Mouse (Mus musculus) myocyte (in vitro differentiated cells): ENCODE results near the gene Dab1. TPM values are rescaled to one million over a fixed set of nuclear protein-coding genes. Genes with fewer than 3 reads are reported as not detected.

Source experiments
- H3K27me3 ChIP-seq: one replicate; pipeline ENCODE4 v1.6.1; 2011; ENCODE audit not compliant: control insufficient read depth, insufficient read depth, insufficient read length
- H3K36me3 ChIP-seq: one replicate; pipeline ENCODE4 v1.6.1; 2011; ENCODE audit not compliant: control insufficient read depth, insufficient read depth
- H3K4me2 ChIP-seq: one replicate; pipeline ENCODE4 v1.6.1; 2011; ENCODE audit warnings: low read depth, control low read depth
- H3K4me3 ChIP-seq: one replicate; pipeline ENCODE4 v1.5.1; 2011; ENCODE audit warnings: mild to moderate bottlenecking, control low read depth, moderate library complexity
- H3K79me2 ChIP-seq: one replicate; pipeline ENCODE4 v1.6.1; 2011; ENCODE audit not compliant: control insufficient read depth, insufficient read depth
- H3ac ChIP-seq: one replicate; pipeline ENCODE4 v1.6.1; 2011; ENCODE audit not compliant: control insufficient read depth, insufficient read length
- CEBPB ChIP-seq: IDR thresholded peaks from 2 replicates; pipeline ENCODE4 v1.6.1; 2011; ENCODE audit warnings: mild to moderate bottlenecking, moderate library complexity; ENCODE audit not compliant: poor library complexity, insufficient read depth, severe bottlenecking
- E2F4 ChIP-seq: IDR thresholded peaks from one replicate; pipeline ENCODE4 v1.6.1; 2011; ENCODE audit warnings: mild to moderate bottlenecking, control low read depth, moderate library complexity; ENCODE audit not compliant: insufficient read depth
- MAX ChIP-seq: IDR thresholded peaks from one replicate; pipeline ENCODE4 v1.6.1; 2011; ENCODE audit warnings: low read depth, mild to moderate bottlenecking, control low read depth
- MYOD1 ChIP-seq, 3 experiments: IDR thresholded peaks; one replicate each; pipeline ENCODE4 v1.6.1; 2011; ENCODE audit warnings: control low read depth in 2 of 3, low read depth in 2 of 3, mild to moderate bottlenecking in 2 of 3, moderate library complexity in 1 of 3; ENCODE audit not compliant: insufficient read length in 2 of 3, control insufficient read depth in 1 of 3
- MYOG ChIP-seq, 3 experiments: IDR thresholded peaks; one replicate each; pipeline ENCODE4 v1.6.1; 2011; ENCODE audit warnings: control low read depth in 2 of 3, low read depth in 2 of 3, mild to moderate bottlenecking in 2 of 3; ENCODE audit not compliant: insufficient read length in 2 of 3, control insufficient read depth in 1 of 3, insufficient read depth in 1 of 3
- POLR2A ChIP-seq: IDR thresholded peaks from one replicate; pipeline ENCODE4 v1.6.1; 2011; ENCODE audit warnings: low read depth, mild to moderate bottlenecking, control low read depth, moderate library complexity; ENCODE audit not compliant: insufficient read length
- POLR2AphosphoS2 ChIP-seq: IDR thresholded peaks from one replicate; pipeline ENCODE4 v1.6.1; 2011; ENCODE audit warnings: low read depth, control low read depth; ENCODE audit not compliant: insufficient read length
- REST ChIP-seq: IDR thresholded peaks from one replicate; pipeline ENCODE4 v1.6.1; 2011; ENCODE audit warnings: mild to moderate bottlenecking, control low read depth, moderate library complexity; ENCODE audit not compliant: insufficient read depth, insufficient read length
- SRF ChIP-seq: IDR thresholded peaks from one replicate; pipeline ENCODE4 v1.6.1; 2011; ENCODE audit warnings: low read depth; ENCODE audit not compliant: control insufficient read depth, insufficient read length
- TCF12 ChIP-seq: IDR thresholded peaks from one replicate; pipeline ENCODE4 v1.6.1; 2011; ENCODE audit warnings: mild to moderate bottlenecking, control low read depth; ENCODE audit not compliant: poor library complexity, insufficient read depth, severe bottlenecking
- TCF3 ChIP-seq: IDR thresholded peaks from one replicate; pipeline ENCODE4 v1.6.1; 2011; ENCODE audit warnings: low read depth, control low read depth; ENCODE audit not compliant: insufficient read length
- USF1 ChIP-seq: IDR thresholded peaks from one replicate; pipeline ENCODE4 v1.6.1; 2011; ENCODE audit warnings: low read depth, mild to moderate bottlenecking, control low read depth, moderate library complexity
- polyA plus RNA-seq: library from polyadenylated mRNA; unstranded; fragments of >200 nt; fragmentation: generic; extraction: Trizol; gene quantifications from one replicate; pipeline ENCODE4 v1.2.1, GENCODE M21; 2012; ENCODE audit warnings: missing spikeins

The Dab1 gene
- polyA plus RNA-seq, 1 experiment: not detected

- Histone ChIP-seq H3K27me3 (no peaks in the 10 kb centered on the region), H3K4me3 (no peak overlapping the region), H3K79me2 (no peaks in the 10 kb centered on the region), H3K36me3 (no peaks in the 10 kb centered on the region), H3K4me2 (no peak overlapping the region), H3ac (no peak overlapping the region)
- no peak for TF ChIP-seq MYOG (IDR thresholded peaks at IDR 0.05; ENCODE audit: control insufficient read depth in 1 of 3, insufficient read depth in 1 of 3, insufficient read length in 2 of 3, low read depth in 2 of 3)
- TF ChIP-seq CEBPB: no peak
- TF ChIP-seq TCF3: no peak
- TF ChIP-seq SRF: no peak
- TF ChIP-seq TCF12: no peak
- no peak for TF ChIP-seq REST
- no peak for TF ChIP-seq MYOD1 (IDR thresholded peaks at IDR 0.05; ENCODE audit: control insufficient read depth in 1 of 3, insufficient read length in 2 of 3, low read depth in 2 of 3)
- no peak for TF ChIP-seq MAX
- TF ChIP-seq POLR2AphosphoS2: no peak
- no peak for TF ChIP-seq USF1
- no peak for TF ChIP-seq POLR2A
- TF ChIP-seq E2F4: no peak
Measured at GRCm38 (mm10) chr4:103912071-103912470, 292.9 kb downstream of the Dab1 start.

- no peak overlapping the region for H3K4me2 ChIP-seq
- H3K27me3 ChIP-seq: no peaks in the 10 kb centered on the region
- no peaks in the 10 kb centered on the region for H3K36me3 ChIP-seq
- TF ChIP-seq E2F4: no peak
- TF ChIP-seq TCF3: no peak
- no peak for TF ChIP-seq SRF
- TF ChIP-seq CEBPB: no peak
- no peak for TF ChIP-seq MAX
- no peak for TF ChIP-seq TCF12
- TF ChIP-seq USF1: no peak
- TF ChIP-seq REST: no peak
- TF ChIP-seq POLR2AphosphoS2: no peak
- no peak for TF ChIP-seq MYOD1 (IDR thresholded peaks at IDR 0.05; ENCODE audit: control insufficient read depth in 1 of 3, insufficient read length in 2 of 3, low read depth in 2 of 3)
- no peak overlapping the region for H3ac ChIP-seq
- H3K4me3 ChIP-seq: no peak overlapping the region
- no peaks in the 10 kb centered on the region for H3K79me2 ChIP-seq
Measured at GRCm38 (mm10) chr4:103922431-103922931, 303.3 kb downstream of the Dab1 start.

GRCm38 (mm10) chr4:103926682-103927081, 307.5 kb downstream of the Dab1 start:
- no peaks in the 10 kb centered on the region for H3K36me3 ChIP-seq
- no peaks in the 10 kb centered on the region for H3K79me2 ChIP-seq
- no peak overlapping the region for H3K4me3 ChIP-seq
- H3K4me2 ChIP-seq: no peak overlapping the region
- no peak overlapping the region for H3ac ChIP-seq
- no peaks in the 10 kb centered on the region for H3K27me3 ChIP-seq
- no peak for TF ChIP-seq POLR2A
- no peak for TF ChIP-seq USF1
- no peak for TF ChIP-seq POLR2AphosphoS2
- TF ChIP-seq CEBPB: no peak
- no peak for TF ChIP-seq MYOD1 (IDR thresholded peaks at IDR 0.05; ENCODE audit: control insufficient read depth in 1 of 3, insufficient read length in 2 of 3, low read depth in 2 of 3)
- TF ChIP-seq MYOG (IDR thresholded peaks at IDR 0.05; ENCODE audit: control insufficient read depth in 1 of 3, insufficient read depth in 1 of 3, insufficient read length in 2 of 3, low read depth in 2 of 3): no peak
- no peak for TF ChIP-seq E2F4
- no peak for TF ChIP-seq TCF3
- TF ChIP-seq TCF12: no peak
- TF ChIP-seq SRF: no peak
- TF ChIP-seq MAX: no peak
- no peak for TF ChIP-seq REST

GRCm38 (mm10) chr4:103929631-103930030, 310.5 kb downstream of the Dab1 start:
- Histone ChIP-seq H3K4me2 (no peak overlapping the region), H3ac (no peak overlapping the region), H3K4me3 (no peak overlapping the region), H3K27me3 (no peaks in the 10 kb centered on the region), H3K36me3 (no peaks in the 10 kb centered on the region), H3K79me2 (no peaks in the 10 kb centered on the region)
- TF ChIP-seq REST (no peak), POLR2AphosphoS2 (no peak), SRF (no peak), E2F4 (no peak), MAX (no peak), MYOG (IDR thresholded peaks at IDR 0.05; ENCODE audit: control insufficient read depth in 1 of 3, insufficient read depth in 1 of 3, insufficient read length in 2 of 3, low read depth in 2 of 3) (no peak), TCF3 (no peak), USF1 (no peak), MYOD1 (IDR thresholded peaks at IDR 0.05; ENCODE audit: control insufficient read depth in 1 of 3, insufficient read length in 2 of 3, low read depth in 2 of 3) (no peak), CEBPB (no peak), POLR2A (no peak), TCF12 (no peak)

- Histone ChIP-seq H3K79me2 (no peaks in the 10 kb centered on the region), H3K4me2 (no peak overlapping the region), H3K36me3 (no peaks in the 10 kb centered on the region), H3K4me3 (no peak overlapping the region), H3K27me3 (no peaks in the 10 kb centered on the region), H3ac (no peak overlapping the region)
- TF ChIP-seq POLR2AphosphoS2: no peak
- no peak for TF ChIP-seq TCF3
- TF ChIP-seq E2F4: no peak
- no peak for TF ChIP-seq MAX
- TF ChIP-seq SRF: no peak
- TF ChIP-seq REST: no peak
- no peak for TF ChIP-seq MYOG (IDR thresholded peaks at IDR 0.05; ENCODE audit: control insufficient read depth in 1 of 3, insufficient read depth in 1 of 3, insufficient read length in 2 of 3, low read depth in 2 of 3)
- no peak for TF ChIP-seq CEBPB
- TF ChIP-seq USF1: no peak
- no peak for TF ChIP-seq TCF12
- no peak for TF ChIP-seq MYOD1 (IDR thresholded peaks at IDR 0.05; ENCODE audit: control insufficient read depth in 1 of 3, insufficient read length in 2 of 3, low read depth in 2 of 3)
- TF ChIP-seq POLR2A: no peak
Measured at GRCm38 (mm10) chr4:103934364-103934763, 315.2 kb downstream of the Dab1 start.
